9 mouse cellular contexts compared by ENCODE assay signal in the genomic region with DNA sequence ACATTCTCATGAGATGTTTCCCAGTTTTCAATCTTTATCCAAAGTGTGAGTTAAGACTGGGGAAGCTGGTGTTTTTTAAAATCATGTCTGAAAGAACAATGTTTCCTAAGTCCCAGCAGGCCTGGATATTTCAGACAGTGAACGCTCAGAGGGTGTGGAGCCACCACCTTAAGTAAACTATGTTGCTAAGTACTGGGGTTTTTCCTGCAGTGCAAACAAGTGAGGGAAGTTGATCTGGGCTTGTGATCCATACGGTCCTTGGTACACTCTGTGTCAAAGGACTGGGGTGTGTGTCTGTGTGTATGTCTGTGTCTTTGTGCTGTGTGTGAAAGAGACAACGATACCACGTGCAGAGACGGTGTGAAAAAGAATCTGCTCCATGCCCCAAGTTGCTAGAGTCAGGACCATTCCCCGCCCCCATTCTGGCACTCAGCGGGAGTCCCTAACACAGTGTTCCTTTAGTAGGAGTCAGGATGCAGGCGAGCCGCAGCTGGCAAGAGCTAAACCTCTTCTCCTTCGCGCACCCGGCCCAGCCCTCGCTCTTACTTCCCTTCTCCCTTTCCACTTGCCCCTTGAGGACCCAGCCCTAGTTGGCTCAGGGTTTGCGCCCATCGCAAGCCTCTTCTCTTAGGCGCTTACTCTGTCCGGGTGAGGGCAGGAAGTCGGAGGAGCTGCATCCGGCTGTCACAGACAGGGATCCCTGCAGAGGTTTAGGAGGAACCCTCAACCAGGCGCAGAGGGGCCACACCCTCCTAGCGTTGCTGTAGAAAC. TPM values are rescaled to one million over a fixed set of nuclear protein-coding genes. Genes with fewer than 3 reads are reported as not detected.
DNase-seq lines count a peak whose midpoint lies in the region; ATAC-seq and TF ChIP-seq lines count a peak whose summit lies in the region.
"Had no signal": no experiment of that assay in that cellular context is flagged by ENCODE, and none has a peak within 500 bp of the region (broad histone marks: within the 10 kb centered on the region; RNA-seq: fewer than 3 reads in every experiment).

A gene (minus strand): TSS at position 729 of the 771 bp plus-strand sequence.

- no peak within 1 kb of the TSS for H3K4me2 ChIP-seq in forebrain, embryonic 15.5 days (replicated peaks)
- H3K4me2 ChIP-seq in hindbrain, embryonic 15.5 days: peak within 1 kb of the TSS; percentile 46
- peak within 1 kb of the TSS; percentile 49; the same call in 1 of the 2 replicates for H3K4me2 ChIP-seq in liver, postnatal 0 days (ENCODE audit: low read depth, low read length)
- H3K4me2 ChIP-seq in neural tube, embryonic 14.5 days (ENCODE audit: low read depth, low read length): peak within 1 kb of the TSS; percentile 35

- H3K27ac ChIP-seq in forebrain, embryonic 10.5 days: peak within 1 kb of the TSS; percentile 48
- no peak within 1 kb of the TSS for H3K27ac ChIP-seq in forebrain, embryonic 15.5 days (replicated peaks)
- no peak within 1 kb of the TSS for H3K27ac ChIP-seq in ES-E14 (ENCODE audit: insufficient read depth, low read depth, low read length, poor library complexity, severe bottlenecking)
- no peak within 1 kb of the TSS for H3K27ac ChIP-seq in hindbrain, embryonic 15.5 days (replicated peaks)
- no peak within 1 kb of the TSS for H3K27ac ChIP-seq in liver, postnatal 0 days (ENCODE audit: low read depth)
- H3K27ac ChIP-seq in neural tube, embryonic 14.5 days (ENCODE audit: low read depth, low read length): no peak within 1 kb of the TSS

- no peak for ATAC-seq in forebrain, embryonic 15.5 days (replicated peaks)
- ATAC-seq in hindbrain, embryonic 15.5 days (ENCODE audit: low FRiP score, low read depth): peak; percentile 59
- ATAC-seq in liver, postnatal 0 days: no peak
- ATAC-seq in neural tube, embryonic 14.5 days (ENCODE audit: low read depth): no peak
- no peak for ATAC-seq in activated CD4-positive, CD25-positive, alpha-beta regulatory T cell, adult 4 months

- H3K36me3 ChIP-seq in forebrain, embryonic 10.5 days (replicated peaks): peaks cover 43% of the 10 kb centered on the region
- H3K36me3 ChIP-seq in forebrain, embryonic 15.5 days: peaks cover 15% of the 10 kb centered on the region
- peaks cover 19% of the 10 kb centered on the region for H3K36me3 ChIP-seq in ES-E14 (ENCODE audit: control insufficient read depth, insufficient read depth, low read length, poor library complexity, severe bottlenecking)
- peaks cover 7% of the 10 kb centered on the region; the same call in 1 of the 2 replicates for H3K36me3 ChIP-seq in hindbrain, embryonic 15.5 days
- peaks cover 38% of the 10 kb centered on the region for H3K36me3 ChIP-seq in liver, postnatal 0 days (replicated peaks; ENCODE audit: insufficient read depth, low read length)
- no peaks in the 10 kb centered on the region for H3K36me3 ChIP-seq in neural tube, embryonic 14.5 days (ENCODE audit: control insufficient read depth, insufficient read depth, low read length)

- TF ChIP-seq CTCF in liver, postnatal 0 days (IDR thresholded peaks at IDR 0.05; ENCODE audit: low read depth): no peak

- WGBS in forebrain, embryonic 10.5 days: 8% methylated on average over 21 of the region's 21 CpGs
- WGBS in forebrain, embryonic 15.5 days: 7% methylated on average over 21 of the region's 21 CpGs
- 6% methylated on average over 21 of the region's 21 CpGs for WGBS in hindbrain, embryonic 15.5 days
- WGBS in liver, postnatal 0 days (ENCODE audit: insufficient replicate concordance): 25% methylated on average over 21 of the region's 21 CpGs
- 7% methylated on average over 21 of the region's 21 CpGs for WGBS in neural tube, embryonic 14.5 days

- H3K27me3 ChIP-seq in forebrain, embryonic 10.5 days (ENCODE audit: poor library complexity, severe bottlenecking): no peaks in the 10 kb centered on the region
- H3K27me3 ChIP-seq in forebrain, embryonic 15.5 days: no peaks in the 10 kb centered on the region
- H3K27me3 ChIP-seq in hindbrain, embryonic 15.5 days: no peaks in the 10 kb centered on the region
- H3K27me3 ChIP-seq in liver, postnatal 0 days (ENCODE audit: insufficient read depth, low read length): no peaks in the 10 kb centered on the region
- H3K27me3 ChIP-seq in neural tube, embryonic 14.5 days (ENCODE audit: control insufficient read depth, insufficient read depth, low read length): no peaks in the 10 kb centered on the region

- no peak within 1 kb of the TSS for H3K9ac ChIP-seq in forebrain, embryonic 15.5 days (replicated peaks)
- peak within 1 kb of the TSS; percentile 39; the same call in 1 of the 2 replicates for H3K9ac ChIP-seq in ES-E14 (ENCODE audit: insufficient read depth, low read depth, low read length, poor library complexity, severe bottlenecking)
- no peak within 1 kb of the TSS for H3K9ac ChIP-seq in hindbrain, embryonic 15.5 days
- no peak within 1 kb of the TSS for H3K9ac ChIP-seq in liver, postnatal 0 days (replicated peaks)
- H3K9ac ChIP-seq in neural tube, embryonic 14.5 days (replicated peaks; ENCODE audit: low read depth, low read length): 0 out of 2 replicates have a peak within 1 kb of the TSS, but pooled peaks have one; percentile 11

- DNase-seq in forebrain, embryonic 10.5 days (ENCODE audit: extremely low spot score, low spot score): peak; percentile 31
- peak; percentile 53 for DNase-seq in ES-E14 (ENCODE audit: low read depth, low spot score)
- peak; percentile 14 to 17 for DNase-seq in frontal cortex, postnatal 14 days (ENCODE audit: low spot score in 2 of 2)
- DNase-seq in liver, postnatal 0 days: peak; percentile 21

- H3K9me3 ChIP-seq in forebrain, embryonic 10.5 days: no peaks in the 10 kb centered on the region
- H3K9me3 ChIP-seq in forebrain, embryonic 15.5 days: no peaks in the 10 kb centered on the region
- no peaks in the 10 kb centered on the region for H3K9me3 ChIP-seq in ES-E14 (ENCODE audit: control insufficient read depth, insufficient read depth, low read depth, low read length)
- no peaks in the 10 kb centered on the region for H3K9me3 ChIP-seq in hindbrain, embryonic 15.5 days
- H3K9me3 ChIP-seq in liver, postnatal 0 days (ENCODE audit: low read length): no peaks in the 10 kb centered on the region
- H3K9me3 ChIP-seq in neural tube, embryonic 14.5 days (ENCODE audit: control insufficient read depth, low read length): no peaks in the 10 kb centered on the region

- in situ Hi-C loops in ES-E14 (cut with MboI; ENCODE audit: low sequenced_read_pairs in 2 of 2, unreplicated experiment in 2 of 2): no loop called here

- TF ChIP-seq EP300 in liver, postnatal 0 days (IDR thresholded peaks at IDR 0.05; ENCODE audit: low read depth): no peak

- peaks cover 12% of the 10 kb centered on the region for H3K4me1 ChIP-seq in forebrain, embryonic 10.5 days
- no peaks in the 10 kb centered on the region for H3K4me1 ChIP-seq in forebrain, embryonic 15.5 days
- peaks cover 0 to 2% of the 10 kb centered on the region in 2 experiments; a peak in 1 of 4 replicates for H3K4me1 ChIP-seq in ES-E14 (ENCODE audit: control insufficient read depth in 2 of 2, insufficient read depth in 2 of 2, low read length in 2 of 2, poor library complexity in 1 of 2)
- 0 out of 2 replicates have a peak, but pooled peaks cover 6% of the 10 kb centered on the region for H3K4me1 ChIP-seq in hindbrain, embryonic 15.5 days (replicated peaks)
- H3K4me1 ChIP-seq in liver, postnatal 0 days (ENCODE audit: insufficient read depth): peaks cover 8% of the 10 kb centered on the region
- H3K4me1 ChIP-seq in neural tube, embryonic 14.5 days (ENCODE audit: control insufficient read depth, insufficient read depth, low read length): no peaks in the 10 kb centered on the region

- H3K4me3 ChIP-seq in forebrain, embryonic 10.5 days: peak within 1 kb of the TSS; percentile 38
- no peak within 1 kb of the TSS for H3K4me3 ChIP-seq in forebrain, embryonic 15.5 days
- peak within 1 kb of the TSS; percentile 38 to 43; a peak in 3 of 4 replicates for H3K4me3 ChIP-seq in ES-E14 (ENCODE audit: insufficient read depth in 1 of 2, low read depth in 1 of 2, low read length in 2 of 2, poor library complexity in 1 of 2, severe bottlenecking in 1 of 2)
- H3K4me3 ChIP-seq in hindbrain, embryonic 15.5 days: peak within 1 kb of the TSS; percentile 19; the same call in 1 of the 2 replicates
- H3K4me3 ChIP-seq in liver, postnatal 0 days (ENCODE audit: low read depth, low read length): no peak within 1 kb of the TSS
- H3K4me3 ChIP-seq in neural tube, embryonic 14.5 days (ENCODE audit: low read depth, low read length): peak within 1 kb of the TSS; percentile 7; the same call in 1 of the 2 replicates

TF ChIP-seq in ES-E14, 5 proteins besides CTCF, POLR2A, EP300 and RAD21:
- no peak for TF ChIP-seq CHD2 (IDR thresholded peaks at IDR 0.05; ENCODE audit: low read depth, low read length)
- TF ChIP-seq ZNF384 (IDR thresholded peaks at IDR 0.05; ENCODE audit: low read depth, low read length): no peak
- no peak for TF ChIP-seq HCFC1 (IDR thresholded peaks at IDR 0.05; ENCODE audit: borderline replicate concordance, insufficient read depth, low read length)
- TF ChIP-seq ZC3H11A (IDR thresholded peaks at IDR 0.05; ENCODE audit: borderline replicate concordance, low read depth, low read length): no peak
- no peak for TF ChIP-seq MAFK (IDR thresholded peaks at IDR 0.05; ENCODE audit: insufficient read depth, low read depth, low read length)
TF ChIP-seq in ES-E14: peak in this region for 0.

RNA-seq across cellular contexts. Expression of the gene that starts here (rescaled TPM):
- 0.12 TPM in 1 of 2 replicates, not detected in the other for polyA plus RNA-seq in forebrain, embryonic 10.5 days (2016; fragmentation: Nextera tagmentation; extraction: Ambion mirVana)
- 0.08 TPM in 1 of 2 replicates, not detected in the other for polyA plus RNA-seq in forebrain, embryonic 15.5 days (2015; fragmentation: Nextera tagmentation; extraction: Ambion mirVana)
- total RNA-seq in ES-E14 (2012; rRNA removed): 0.74 and 1.3 TPM in 2 replicates
- polyA plus RNA-seq in hindbrain, embryonic 15.5 days (2015; fragmentation: Nextera tagmentation; extraction: Ambion mirVana): 0.07 TPM in 1 of 2 replicates, not detected in the other
- 0.09 TPM in 1 of 2 replicates, not detected in the other for polyA plus RNA-seq in liver, postnatal 0 days (2015; fragmentation: Nextera tagmentation; extraction: Ambion mirVana)
- polyA plus RNA-seq in neural tube, embryonic 14.5 days (2014; fragmentation: Nextera tagmentation; extraction: Ambion mirVana): 0.32 TPM in 1 of 2 replicates, not detected in the other
- under 1 TPM in 1 of 2 experiments, not detected in 1; 0.23 TPM for polyA plus RNA-seq in activated CD4-positive, CD25-positive, alpha-beta regulatory T cell, adult 4 months (2017; shearing (Covaris generic))
- total RNA-seq: gastrocnemius, postnatal 36 days had no signal

Comparison
In these comparisons a context has a peak if more than half of its experiments do, and no peak if none do; other contexts are left out.
1. Peak in DNase-seq, H3K4me3 ChIP-seq and H3K27ac ChIP-seq in forebrain, embryonic 10.5 days; RNA of the gene not detected or under 1 TPM.
2. Peak in ATAC-seq, H3K4me3 ChIP-seq and H3K4me2 ChIP-seq in hindbrain, embryonic 15.5 days; RNA of the gene not detected or under 1 TPM.
3. Peak in DNase-seq and H3K4me2 ChIP-seq in liver, postnatal 0 days; RNA of the gene not detected or under 1 TPM.
4. H3K4me3 ChIP-seq: peak in ES-E14 (2 of 2) and neural tube, embryonic 14.5 days (single experiment); none in forebrain, embryonic 15.5 days (single experiment) and liver, postnatal 0 days (single experiment).
5. H3K9ac ChIP-seq: peak in ES-E14 (single experiment) and neural tube, embryonic 14.5 days (single experiment); none in forebrain, embryonic 15.5 days (single experiment), hindbrain, embryonic 15.5 days (single experiment) and liver, postnatal 0 days (single experiment).
6. Peak in every context shown above with its lines, with median percentiles within 50 percentile points of each other: DNase-seq.